Mouse (Mus musculus) stomach, embryonic 15.5 days (tissue): ENCODE results near the gene Htr5b. TPM values are rescaled to one million over a fixed set of nuclear protein-coding genes. Genes with fewer than 3 reads are reported as not detected.
A peak's percentile ranks its signal among the peaks of the same experiment; 100 is the strongest.

ENCODE experiments used
- ATAC-seq: fragments of 200-750 bp; cut with Nextera tagmentation; 2 replicates; pipeline ENCODE4 v1.8.0; 2017; ENCODE audit warnings: low read depth, moderate number of reproducible peaks, moderate TSS enrichment; ENCODE audit not compliant: insufficient read depth, low FRiP score
- H3K27ac ChIP-seq: fragments of 300-500 bp; sonication (generic); 2 replicates; pipeline ENCODE4 v1.5.1; 2015; ENCODE audit warnings: mild to moderate bottlenecking, inconsistent platforms
- H3K27me3 ChIP-seq: fragments of 300-500 bp; sonication (generic); replicated peaks from 2 replicates; pipeline ENCODE4 v1.6.1; 2015; ENCODE audit warnings: inconsistent platforms
- H3K36me3 ChIP-seq: fragments of 300-500 bp; sonication (generic); 2 replicates; pipeline ENCODE4 v1.6.1; 2015; ENCODE audit warnings: inconsistent platforms
- H3K4me1 ChIP-seq: fragments of 300-500 bp; sonication (generic); 2 replicates; pipeline ENCODE4 v1.6.1; 2015; ENCODE audit warnings: inconsistent platforms
- H3K4me2 ChIP-seq: fragments of 300-500 bp; sonication (generic); 2 replicates; pipeline ENCODE4 v1.6.1; 2015; ENCODE audit warnings: mild to moderate bottlenecking, inconsistent platforms
- H3K4me3 ChIP-seq: fragments of 300-500 bp; sonication (generic); replicated peaks from 2 replicates; pipeline ENCODE4 v1.5.1; 2015; ENCODE audit warnings: inconsistent platforms
- H3K9ac ChIP-seq: fragments of 300-500 bp; sonication (generic); 2 replicates; pipeline ENCODE4 v1.6.1; 2015; ENCODE audit warnings: inconsistent platforms
- H3K9me3 ChIP-seq: fragments of 300-500 bp; sonication (generic); 2 replicates; pipeline ENCODE4 v1.6.1; 2016; ENCODE audit warnings: inconsistent platforms
- WGBS: fragments of 180-500 bp; shearing (Covaris S2); methylation state at CpG from one replicate; pipeline ENCODE4 v1.1.7; 2015; 5-methylcytosine and 5-hydroxymethylcytosine counted together
- polyA plus RNA-seq: library from polyadenylated mRNA; unstranded; fragments of >200 nt; fragmentation: Nextera tagmentation; extraction: Ambion mirVana; gene quantifications from 2 replicates; pipeline ENCODE4 v1.2.1, GENCODE M21; 2015

Htr5b gene
- polyA plus RNA-seq, 1 experiment from 2014 or later: 0.32 TPM

DNA sequence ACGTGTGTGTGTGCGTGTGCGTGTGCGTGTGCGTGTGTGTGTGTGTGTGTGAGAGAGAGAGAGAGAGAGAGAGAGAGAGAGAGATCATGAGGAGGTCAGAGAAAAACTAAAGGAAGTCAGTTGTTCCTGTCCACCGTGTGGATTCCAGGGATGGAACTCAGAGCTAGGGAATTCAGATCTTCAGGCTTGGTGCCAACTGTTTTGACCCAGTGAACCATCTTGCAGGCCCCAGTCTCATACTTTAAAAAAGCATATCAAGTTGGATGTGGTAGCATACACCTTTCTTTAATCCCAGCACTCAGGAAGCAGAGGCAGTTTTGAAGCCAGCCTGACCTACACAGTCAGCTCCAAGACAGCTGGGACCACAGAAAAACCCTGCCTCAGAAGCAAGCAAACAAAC is 1.0 kb upstream of the Htr5b start:
- H3K4me3 ChIP-seq: no peak overlapping the region
- H3K27ac ChIP-seq: no peak overlapping the region
- ATAC-seq: no peak
- H3K9me3 ChIP-seq: no peaks in the 10 kb centered on the region
- H3K27me3 ChIP-seq: peaks cover 21% of the 10 kb centered on the region
- WGBS: 79% methylated on average over 6 of the region's 6 CpGs
- no peak overlapping the region for H3K9ac ChIP-seq
- peaks cover 10% of the 10 kb centered on the region for H3K4me1 ChIP-seq
- no peak overlapping the region for H3K4me2 ChIP-seq
- no peaks in the 10 kb centered on the region for H3K36me3 ChIP-seq

DNA sequence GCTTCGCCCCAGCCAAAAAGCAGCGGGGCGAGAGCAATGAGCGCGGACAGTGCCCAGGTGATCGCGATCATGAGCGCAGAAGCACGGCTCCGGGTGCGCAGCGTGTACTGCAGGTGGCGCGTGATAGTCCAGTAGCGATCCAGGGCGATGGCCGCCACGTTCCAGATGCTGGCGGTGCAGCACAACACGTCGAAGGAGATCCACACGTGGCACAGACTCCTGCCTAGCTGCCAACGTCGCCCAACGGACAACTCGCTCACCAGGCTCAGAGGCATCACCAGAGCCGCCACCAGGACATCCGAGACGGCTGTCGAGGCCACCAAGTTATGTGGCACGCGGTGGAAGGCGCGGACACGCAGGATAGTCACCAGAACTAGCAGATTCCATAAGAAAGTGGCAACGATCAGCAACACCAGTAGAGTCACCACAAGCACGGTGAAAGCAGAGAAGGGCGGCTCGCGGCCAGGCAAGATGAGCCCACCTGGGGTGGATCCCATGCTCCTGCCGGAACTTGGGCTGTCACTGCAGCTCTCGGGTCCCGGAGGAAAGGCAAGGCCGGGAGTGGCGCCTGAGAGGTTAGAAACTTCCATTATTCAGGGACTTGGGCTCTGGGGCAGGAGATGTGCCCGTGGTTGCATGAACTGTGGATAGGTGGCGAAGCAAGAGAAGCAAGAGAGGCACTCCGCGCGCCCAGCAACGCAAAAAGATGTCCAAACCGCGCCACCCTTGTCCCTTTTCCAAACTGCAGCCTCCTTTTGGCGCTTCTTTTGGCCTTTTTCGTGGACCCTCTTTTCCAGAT is 466 bp downstream of the Htr5b start:
- Histone ChIP-seq H3K4me3 (peak overlapping the region; percentile 36), H3K9me3 (no peaks in the 10 kb centered on the region), H3K4me2 (peak overlapping the region; percentile 68), H3K27me3 (peaks cover 21% of the 10 kb centered on the region), H3K36me3 (no peaks in the 10 kb centered on the region), H3K27ac (no peak overlapping the region), H3K4me1 (peaks cover 10% of the 10 kb centered on the region), H3K9ac (no peak overlapping the region)
- ATAC-seq: peak; percentile 45; the same call in 1 of the 2 replicates
- WGBS: 12% methylated on average over 55 of the region's 55 CpGs

DNA sequence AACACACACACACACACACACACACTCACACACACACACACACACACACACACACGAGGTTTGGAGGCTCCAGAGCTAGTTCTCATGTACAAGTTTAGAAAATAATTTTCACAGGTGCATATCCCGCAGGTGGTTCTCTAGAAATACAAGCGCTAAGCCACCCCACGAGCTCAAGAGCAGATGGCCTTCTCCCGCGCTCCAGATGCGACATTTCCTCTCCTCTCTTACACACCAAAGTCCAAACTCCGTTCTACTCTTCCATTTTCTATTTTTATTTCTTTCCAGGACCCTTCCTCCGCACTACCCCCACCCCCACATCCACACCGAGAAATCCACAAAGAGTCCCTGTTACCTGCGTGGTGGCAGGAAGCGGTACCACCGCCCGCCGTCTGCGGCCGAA is 1.2 kb downstream of the Htr5b start:
- H3K4me1 ChIP-seq: peaks cover 10% of the 10 kb centered on the region
- H3K4me3 ChIP-seq: peak overlapping the region; percentile 36
- H3K27me3 ChIP-seq: peaks cover 21% of the 10 kb centered on the region
- 44% methylated on average over 17 of the region's 17 CpGs for WGBS
- no peaks in the 10 kb centered on the region for H3K36me3 ChIP-seq
- H3K9ac ChIP-seq: no peak overlapping the region
- no peak overlapping the region for H3K27ac ChIP-seq
- no peaks in the 10 kb centered on the region for H3K9me3 ChIP-seq
- no peak for ATAC-seq
- peak overlapping the region; percentile 68 for H3K4me2 ChIP-seq

DNA sequence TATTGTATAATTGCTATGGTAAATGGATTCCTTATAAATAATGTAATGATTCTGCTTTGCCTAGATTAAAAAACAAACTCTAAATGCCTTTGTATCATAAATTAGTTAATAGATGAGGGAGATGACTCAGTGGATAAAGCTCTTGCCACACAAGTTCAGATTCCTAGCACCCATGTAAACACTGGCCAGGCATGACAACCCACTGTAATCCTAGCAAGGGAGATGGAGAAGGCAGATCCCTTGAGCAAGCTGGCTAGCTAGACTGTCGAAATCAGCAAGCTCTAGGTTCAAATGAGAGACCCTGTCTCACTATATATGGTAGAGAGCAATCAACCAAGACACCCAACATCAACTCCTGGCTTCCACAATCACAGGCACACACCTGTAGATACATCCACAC is 9.7 kb downstream of the Htr5b start:
- Histone ChIP-seq H3K4me2 (no peak overlapping the region), H3K9ac (no peak overlapping the region), H3K4me1 (no peaks in the 10 kb centered on the region), H3K27me3 (no peaks in the 10 kb centered on the region), H3K36me3 (no peaks in the 10 kb centered on the region), H3K9me3 (no peaks in the 10 kb centered on the region), H3K4me3 (no peak overlapping the region), H3K27ac (no peak overlapping the region)
- WGBS: 70% methylated on average over 1 of the region's 1 CpGs
- ATAC-seq: no peak

DNA sequence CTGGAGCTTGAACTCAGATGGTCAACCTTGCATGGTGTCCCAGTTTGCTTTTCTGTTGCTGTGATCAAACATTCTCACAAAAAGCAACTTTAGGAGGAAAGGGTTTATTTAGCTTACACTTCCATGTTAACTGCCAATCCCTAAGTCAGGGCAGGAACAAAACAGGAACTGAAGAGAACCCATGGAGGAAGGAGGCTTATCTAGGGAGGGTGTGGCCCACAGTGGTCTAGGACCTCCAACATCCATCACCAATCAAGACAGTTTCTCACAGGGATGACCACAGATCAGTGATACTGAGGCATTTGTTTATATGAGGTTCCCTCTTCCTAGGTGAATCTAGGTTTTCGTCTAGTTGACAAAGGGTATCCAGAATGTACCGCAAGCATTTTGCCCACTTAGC is 16.3 kb downstream of the Htr5b start:
- Histone ChIP-seq H3K4me3 (no peak overlapping the region), H3K27me3 (no peaks in the 10 kb centered on the region)
- 78% methylated on average over 2 of the region's 2 CpGs for WGBS

DNA sequence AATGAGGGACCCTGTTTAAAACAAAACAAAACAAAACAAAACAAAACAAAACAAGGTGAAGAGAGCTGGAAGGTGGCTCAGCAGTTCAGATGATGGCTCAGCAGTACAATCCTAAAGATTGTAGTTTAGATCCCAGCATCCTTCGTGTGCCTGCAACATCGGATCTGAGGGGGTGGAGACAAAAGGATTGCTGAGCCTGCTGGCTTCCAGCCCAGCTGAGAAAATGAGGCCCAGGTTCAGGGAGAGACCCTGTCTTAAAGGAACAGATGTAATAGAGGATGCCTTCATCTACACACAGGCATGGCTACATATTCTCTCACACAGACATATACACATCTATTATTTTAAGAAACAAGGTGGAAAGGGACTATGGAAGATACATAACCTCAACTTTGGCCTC is 17.1 kb downstream of the Htr5b start:
- Histone ChIP-seq H3K4me2 (no peak overlapping the region), H3K36me3 (no peaks in the 10 kb centered on the region), H3K27ac (no peak overlapping the region), H3K4me1 (no peaks in the 10 kb centered on the region), H3K4me3 (no peak overlapping the region), H3K9ac (no peak overlapping the region), H3K27me3 (no peaks in the 10 kb centered on the region), H3K9me3 (no peaks in the 10 kb centered on the region)
- WGBS: 32% methylated on average over 2 of the region's 2 CpGs
- ATAC-seq: no peak

More for the DNA sequence above, 16.3 kb downstream of the Htr5b start:
- ATAC-seq: no peak
- no peak overlapping the region for H3K27ac ChIP-seq
- H3K4me2 ChIP-seq: no peak overlapping the region
- H3K9ac ChIP-seq: no peak overlapping the region
- H3K4me1 ChIP-seq: no peaks in the 10 kb centered on the region
- H3K9me3 ChIP-seq: no peaks in the 10 kb centered on the region
- no peaks in the 10 kb centered on the region for H3K36me3 ChIP-seq

DNA sequence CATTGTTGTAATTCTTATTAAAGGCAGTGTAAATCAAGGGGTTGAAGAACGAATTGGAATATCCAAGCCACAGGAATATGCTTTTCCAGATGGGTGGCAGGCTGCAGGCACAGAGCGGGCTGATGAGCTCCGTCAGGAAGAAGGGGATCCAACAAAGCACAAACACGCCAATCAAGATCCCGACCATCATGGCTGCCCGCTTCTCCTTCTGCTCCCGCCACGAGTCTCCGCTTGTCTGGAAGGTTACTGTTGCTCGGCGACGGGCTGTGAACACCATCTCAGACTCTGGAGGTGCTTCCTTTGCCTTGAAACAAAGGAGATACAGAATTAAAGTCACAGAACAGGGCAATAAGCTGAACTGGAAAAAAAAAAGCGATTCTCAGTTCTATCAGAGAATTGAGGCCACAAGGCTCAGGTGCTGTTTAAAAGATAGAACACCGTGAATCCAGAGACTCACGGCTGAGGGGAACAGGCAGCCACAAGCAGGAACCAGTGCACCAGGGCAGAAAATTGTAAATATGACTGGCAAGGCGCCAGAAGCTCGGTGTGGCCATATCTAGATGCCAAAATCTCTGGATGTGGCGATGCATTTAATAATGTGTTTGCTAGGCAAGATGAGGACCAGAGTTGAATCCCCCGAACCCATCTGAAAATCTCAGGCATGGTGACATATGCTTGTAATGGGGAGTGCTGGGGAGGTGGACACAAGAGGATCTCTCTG is 17.7 kb downstream of the Htr5b start:
- H3K4me2 ChIP-seq: no peak overlapping the region
- no peak for ATAC-seq
- H3K27ac ChIP-seq: no peak overlapping the region
- no peaks in the 10 kb centered on the region for H3K9me3 ChIP-seq
- no peak overlapping the region for H3K4me3 ChIP-seq
- no peaks in the 10 kb centered on the region for H3K27me3 ChIP-seq
- H3K36me3 ChIP-seq: no peaks in the 10 kb centered on the region
- H3K4me1 ChIP-seq: no peaks in the 10 kb centered on the region
- WGBS: 85% methylated on average over 19 of the region's 19 CpGs
- no peak overlapping the region for H3K9ac ChIP-seq

DNA sequence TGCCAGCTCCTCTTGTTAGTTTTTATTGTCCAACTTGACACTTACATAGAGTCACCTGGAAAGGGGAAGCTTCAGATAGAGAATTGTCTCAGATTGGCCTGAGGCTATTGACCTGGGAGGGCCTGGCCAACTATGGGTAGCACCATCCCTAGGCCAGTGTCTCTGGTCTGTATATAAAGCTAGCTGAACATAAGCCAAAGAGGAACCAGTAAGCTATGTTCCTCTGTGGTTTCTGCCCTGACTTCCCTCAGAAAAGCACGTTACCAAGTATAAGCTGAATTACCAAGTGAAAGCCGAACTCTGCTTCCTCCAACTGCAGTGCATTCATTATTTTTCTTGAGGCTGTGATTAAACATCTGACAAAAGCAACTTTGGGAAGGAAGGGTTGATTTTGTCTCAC is 19.5 kb downstream of the Htr5b start:
- no peaks in the 10 kb centered on the region for H3K27me3 ChIP-seq
- no peak overlapping the region for H3K4me2 ChIP-seq
- ATAC-seq: no peak
- no peak overlapping the region for H3K9ac ChIP-seq
- H3K36me3 ChIP-seq: 0 out of 2 replicates have a peak, but pooled peaks cover 4% of the 10 kb centered on the region
- no peak overlapping the region for H3K4me3 ChIP-seq
- no peak overlapping the region for H3K27ac ChIP-seq
- H3K9me3 ChIP-seq: no peaks in the 10 kb centered on the region
- WGBS: 93% methylated on average over 2 of the region's 2 CpGs
- no peaks in the 10 kb centered on the region for H3K4me1 ChIP-seq

DNA sequence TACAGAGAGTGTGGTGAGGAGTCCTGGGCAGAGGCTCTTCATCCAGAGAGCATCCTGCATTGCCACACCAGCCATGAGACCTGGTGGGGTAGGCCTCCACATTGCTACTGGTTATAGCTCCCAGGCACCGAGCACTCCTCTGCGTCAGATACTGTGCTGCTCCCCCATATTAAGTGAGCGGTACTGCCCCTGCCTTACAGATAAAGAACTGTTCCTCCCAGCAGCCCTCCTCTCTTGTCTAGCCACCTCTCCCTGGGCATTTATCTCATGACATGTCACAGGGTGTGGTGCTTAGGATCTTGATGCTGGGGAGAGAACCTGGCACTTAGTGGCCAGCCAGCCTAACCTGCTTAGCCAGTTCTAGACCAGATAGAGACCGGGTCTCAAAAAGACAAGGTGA is 31.2 kb downstream of the Htr5b start:
- WGBS: 94% methylated on average over 4 of the region's 4 CpGs
- H3K4me1 ChIP-seq: no peaks in the 10 kb centered on the region
- ATAC-seq: no peak
- no peak overlapping the region for H3K9ac ChIP-seq
- no peak overlapping the region for H3K4me2 ChIP-seq
- no peaks in the 10 kb centered on the region for H3K27me3 ChIP-seq
- H3K36me3 ChIP-seq: peaks cover 23% of the 10 kb centered on the region; the same call in 1 of the 2 replicates
- H3K4me3 ChIP-seq: no peak overlapping the region
- no peaks in the 10 kb centered on the region for H3K9me3 ChIP-seq
- H3K27ac ChIP-seq: no peak overlapping the region

DNA sequence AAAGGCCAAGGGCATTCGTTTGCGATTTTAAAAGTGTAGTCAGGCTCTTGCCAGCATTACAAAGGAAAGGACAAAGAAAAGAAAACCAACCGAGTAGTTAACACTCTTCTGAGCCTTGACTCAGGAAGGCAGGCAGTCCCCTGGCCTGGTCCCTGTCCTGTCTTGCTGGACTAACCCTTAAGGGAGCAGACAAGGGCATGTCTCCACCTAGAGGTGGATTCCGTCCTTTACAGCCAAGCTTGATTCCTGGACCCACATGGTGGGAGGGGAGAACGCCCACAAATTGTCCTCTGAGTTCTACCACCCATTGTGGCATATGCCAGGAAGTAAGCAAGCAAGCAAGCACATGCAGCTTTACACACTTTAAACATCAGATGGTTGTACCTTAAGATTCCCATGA is 38.0 kb downstream of the Htr5b start:
- 42% methylated on average over 5 of the region's 5 CpGs for WGBS
- Histone ChIP-seq H3K36me3 (peaks cover 17% of the 10 kb centered on the region; the same call in 1 of the 2 replicates), H3K27me3 (no peaks in the 10 kb centered on the region), H3K9ac (no peak overlapping the region), H3K4me3 (no peak overlapping the region), H3K9me3 (no peaks in the 10 kb centered on the region), H3K4me2 (no peak overlapping the region), H3K27ac (no peak overlapping the region), H3K4me1 (no peaks in the 10 kb centered on the region)
- no peak for ATAC-seq

DNA sequence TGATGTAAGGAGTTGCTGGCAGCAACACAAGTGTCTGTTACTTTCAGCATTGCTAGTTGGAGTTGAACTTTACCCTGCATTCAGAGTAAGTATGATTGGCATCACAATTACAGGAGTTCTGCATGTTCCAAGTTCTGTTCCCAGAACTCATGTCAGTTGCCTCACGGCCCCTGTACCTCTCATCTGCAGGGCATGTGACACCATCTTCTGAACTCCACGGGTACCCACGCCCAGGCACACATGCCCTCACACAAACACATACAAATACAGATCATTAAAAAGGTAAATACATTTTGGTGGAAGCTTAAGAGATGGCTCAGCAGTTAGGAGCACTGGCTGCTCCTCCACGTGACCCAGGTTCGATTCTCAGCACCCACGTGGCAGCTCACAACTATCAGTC is 41.5 kb downstream of the Htr5b start:
- 90% methylated on average over 6 of the region's 6 CpGs for WGBS
- peaks cover 20% of the 10 kb centered on the region; the same call in 1 of the 2 replicates for H3K36me3 ChIP-seq
- H3K9ac ChIP-seq: no peak overlapping the region
- no peak overlapping the region for H3K27ac ChIP-seq
- H3K9me3 ChIP-seq: no peaks in the 10 kb centered on the region
- no peak overlapping the region for H3K4me2 ChIP-seq
- no peak for ATAC-seq
- H3K4me3 ChIP-seq: no peak overlapping the region
- H3K27me3 ChIP-seq: no peaks in the 10 kb centered on the region
- no peaks in the 10 kb centered on the region for H3K4me1 ChIP-seq

DNA sequence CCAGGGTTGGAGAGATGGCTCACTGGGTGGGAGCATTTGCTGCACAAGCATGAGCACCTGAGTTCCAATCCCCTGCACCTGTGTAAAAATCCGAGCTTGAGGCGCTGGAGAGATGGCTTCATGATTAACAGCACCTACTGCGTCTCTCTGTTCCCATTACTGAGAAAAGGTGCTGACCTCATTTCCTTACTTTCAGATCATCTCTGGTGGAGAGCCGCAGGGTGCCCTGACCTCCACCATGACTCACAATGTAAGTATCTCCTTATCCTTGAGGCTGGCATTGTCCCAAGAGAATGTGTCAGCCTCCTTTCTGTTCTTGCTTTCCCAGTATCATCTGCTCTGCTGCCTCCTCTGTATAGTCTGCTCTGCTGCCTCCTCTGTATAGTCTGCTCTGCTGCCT is 45.2 kb downstream of the Htr5b start:
- no peak overlapping the region for H3K4me3 ChIP-seq
- no peak overlapping the region for H3K27ac ChIP-seq
- WGBS: 76% methylated on average over 4 of the region's 4 CpGs
- no peaks in the 10 kb centered on the region for H3K4me1 ChIP-seq
- no peak overlapping the region for H3K4me2 ChIP-seq
- H3K9me3 ChIP-seq: no peaks in the 10 kb centered on the region
- ATAC-seq: no peak
- H3K9ac ChIP-seq: no peak overlapping the region
- no peaks in the 10 kb centered on the region for H3K27me3 ChIP-seq
- peaks cover 21% of the 10 kb centered on the region; the same call in 1 of the 2 replicates for H3K36me3 ChIP-seq
